Mouse (Mus musculus) bone marrow, adult 2 months (tissue): ENCODE data around the gene Prrc2a.

ENCODE experiments used
- CTCF ChIP-seq: fragments of 200-500 bp; IDR thresholded peaks from 2 replicates; pipeline ENCODE4 v1.5.1; 2011; ENCODE audit warnings: low read length, control low read depth; ENCODE audit not compliant: control insufficient read depth, insufficient read depth
- POLR2A ChIP-seq: fragments of 200-500 bp; IDR thresholded peaks from 2 replicates; pipeline ENCODE4 v1.6.1; 2011; ENCODE audit warnings: low read depth, mild to moderate bottlenecking, control low read depth, low read length, borderline replicate concordance; ENCODE audit not compliant: control insufficient read depth

GRCm38 (mm10) chr17:35175968-35176367 is 11.3 kb upstream of the Prrc2a start, which contains the start of gene Aif1:
- TF ChIP-seq CTCF (no peak), POLR2A (no peak)
